Mouse (Mus musculus): ENCODE measurements around the gene Lsm14b. TPM values are rescaled to one million over a fixed set of nuclear protein-coding genes. Genes with fewer than 3 reads are reported as not detected.

Lsm14b gene
- 45.3 TPM for total RNA-seq (2023)

DNA sequence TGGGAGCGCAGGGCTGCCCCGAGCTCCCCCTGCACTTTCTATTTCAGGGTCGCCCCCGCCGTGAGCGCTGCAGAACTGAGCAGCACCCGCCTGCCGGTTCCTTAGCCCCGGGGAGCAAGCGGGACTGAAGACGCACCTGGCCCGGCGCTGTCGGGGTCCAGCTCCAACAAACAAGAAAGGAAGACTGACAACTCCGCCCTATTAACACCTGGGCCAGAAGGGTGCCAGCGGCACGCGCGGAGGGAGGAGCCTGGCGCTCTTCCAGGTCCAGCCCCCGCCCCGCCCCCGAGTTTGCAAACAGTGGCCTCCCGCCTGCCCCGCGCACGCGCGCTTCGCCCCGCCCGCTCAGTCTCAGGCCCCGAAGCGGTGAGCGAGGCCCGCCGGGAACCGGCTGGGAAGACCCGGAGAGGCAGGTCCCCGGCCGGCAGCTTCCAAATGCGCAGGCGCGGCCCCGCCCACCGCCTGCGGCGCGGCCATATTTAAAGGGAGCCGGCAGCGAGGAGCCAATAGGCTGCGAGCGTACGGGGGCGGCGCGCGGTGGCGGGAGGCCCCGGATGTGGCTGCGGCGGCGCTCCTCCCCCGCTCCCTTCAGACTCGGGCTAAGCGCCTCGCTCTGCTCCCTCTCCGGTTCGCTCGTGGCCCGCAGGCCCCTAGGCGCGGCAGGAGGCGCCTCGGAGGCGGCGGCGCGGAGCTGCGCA is at the start of gene Lsm14b:
Lsm14b (plus strand) TSS at position 587 of the 698 bp plus-strand sequence.

DNA sequence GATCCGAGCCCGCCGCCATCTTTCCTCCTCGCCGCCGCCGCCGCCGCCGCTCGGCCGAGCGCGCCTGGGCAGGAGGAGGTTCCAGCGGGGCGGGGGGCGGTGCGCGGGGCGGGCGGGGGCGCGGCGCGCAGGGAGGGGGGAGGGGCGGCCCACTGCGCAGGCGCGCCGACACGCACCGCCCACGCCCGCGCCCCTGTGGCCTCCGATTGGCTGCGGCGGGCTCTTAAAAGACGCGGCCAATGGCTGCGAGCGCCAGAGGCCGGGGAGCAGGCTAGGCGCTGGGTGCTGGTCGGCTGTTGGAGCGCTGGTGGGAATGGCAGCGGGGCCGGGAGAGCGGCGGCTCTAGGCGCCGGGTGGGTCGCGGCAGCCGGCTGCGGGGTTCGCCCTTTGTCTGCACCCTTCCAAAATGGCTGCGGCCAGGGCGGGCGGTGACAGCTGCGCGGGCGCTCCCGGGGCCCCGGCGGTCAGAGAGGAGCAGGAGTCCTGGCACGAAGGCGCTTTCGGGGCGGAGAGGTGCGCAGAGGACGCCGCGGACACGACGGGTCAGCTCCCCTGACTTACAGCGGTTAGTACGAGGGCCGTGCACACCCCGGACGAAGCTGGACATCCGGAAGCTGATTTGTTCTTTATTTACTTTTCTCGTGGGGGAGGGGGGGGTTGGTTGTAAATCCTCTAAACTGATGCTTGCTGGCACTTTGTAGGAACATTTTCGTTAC is 48.0 kb upstream of the Lsm14b start, which contains the start of gene Taf4:
Taf4 (minus strand) TSS at position 19 of the 716 bp plus-strand sequence.

DNA sequence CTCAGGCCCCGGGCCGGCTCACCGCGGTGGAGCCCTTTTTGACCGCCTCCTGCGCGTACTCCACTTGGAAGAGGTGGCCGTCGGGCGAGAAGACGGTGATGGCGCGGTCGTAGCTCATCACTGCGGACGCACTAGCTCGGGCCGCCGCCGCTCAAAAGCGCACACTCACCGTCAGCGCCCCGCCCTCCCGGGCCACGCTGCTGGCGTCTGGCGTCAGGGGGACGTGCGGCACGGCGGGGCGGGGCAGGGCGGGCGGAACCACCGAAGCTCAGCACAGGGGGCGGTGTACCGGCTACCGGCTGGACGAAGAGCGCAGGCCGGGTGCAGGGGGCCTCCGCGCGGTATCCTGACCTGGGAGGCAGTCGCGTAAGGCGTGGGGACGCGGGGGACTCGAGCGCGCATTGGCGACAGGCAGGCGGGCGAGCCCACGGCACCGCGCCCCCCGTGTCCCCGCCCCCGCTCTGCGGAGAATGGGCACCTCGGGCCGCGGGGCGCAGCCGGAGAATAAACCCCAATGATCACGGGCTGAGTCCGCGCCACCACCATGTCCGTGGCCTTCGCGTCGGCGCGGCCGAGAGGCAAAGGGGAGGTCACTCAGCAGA is 17.6 kb downstream of the Lsm14b start, which contains the start of the genes Psma7 and Ss18l1:
Psma7 (minus strand) TSS at position 178 of the 602 bp plus-strand sequence.
Ss18l1 (plus strand) TSS at position 254 of the 602 bp plus-strand sequence.

DNA sequence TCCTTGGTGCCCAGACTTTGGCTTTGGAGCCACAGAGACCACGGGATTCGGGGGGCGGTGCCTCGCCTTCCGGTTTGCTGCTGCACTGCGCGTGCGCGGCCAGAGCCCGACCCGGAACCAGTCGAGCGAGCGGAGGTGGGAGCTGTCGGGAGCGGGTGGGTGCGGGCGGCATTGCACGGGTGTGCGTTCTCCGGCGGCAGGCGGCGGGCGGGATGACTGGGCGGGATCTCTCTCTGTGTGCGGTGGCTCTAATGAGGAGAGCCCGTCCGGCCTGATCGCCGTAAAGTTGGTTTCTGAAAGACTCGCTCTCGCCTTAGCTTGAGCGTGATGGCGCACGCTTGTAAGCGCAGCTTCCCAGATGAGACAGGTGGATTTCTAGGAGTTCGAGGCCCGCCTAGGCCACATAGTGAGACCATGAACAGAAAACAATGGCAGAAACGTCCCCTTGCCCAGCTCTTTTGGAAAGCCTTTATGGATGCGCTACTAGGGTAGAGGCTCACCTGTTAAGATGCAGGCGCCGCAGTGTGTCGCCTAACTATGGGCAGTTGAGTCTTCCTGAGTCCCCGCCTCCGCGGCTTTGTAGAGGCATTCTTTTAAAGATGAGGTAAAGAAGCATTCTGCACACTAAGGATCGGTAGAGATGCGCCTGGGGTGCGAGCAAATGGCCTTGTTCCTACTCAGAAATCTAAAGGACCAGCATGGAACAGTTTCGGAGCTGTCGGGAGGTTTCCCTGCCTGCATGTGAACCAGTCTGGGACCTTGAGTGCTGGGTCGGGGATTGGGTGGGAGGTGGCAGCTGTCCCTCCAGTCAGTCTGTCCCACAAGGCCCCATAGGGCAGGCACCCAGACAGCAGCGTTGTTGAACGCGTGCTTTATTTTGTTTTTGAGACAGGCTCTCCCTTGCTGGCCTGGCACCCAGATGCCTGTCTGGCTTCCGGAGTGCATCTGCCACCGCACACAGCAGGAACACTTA is 46.0 kb downstream of the Lsm14b start, which contains the start of gene Mtg2:
Mtg2 (plus strand) TSS at position 108 of the 973 bp plus-strand sequence.

Other genes with a start within 250 kb of the Lsm14b start
- 43.8 TPM for gene Taf4, start 48.3 kb upstream of the Lsm14b start, total RNA-seq (2023)
- gene Psma7, start 17.4 kb downstream of the Lsm14b start, total RNA-seq (2023), result 143 TPM
- 6.9 TPM for gene Ss18l1, start 17.5 kb downstream of the Lsm14b start, total RNA-seq (2023)
- 22.3 TPM for gene Mtg2, start 45.6 kb downstream of the Lsm14b start, total RNA-seq (2023)
- not detected for gene Hrh3, start 79.5 kb downstream of the Lsm14b start, total RNA-seq (2023)
- gene Osbpl2, start 94.3 kb downstream of the Lsm14b start, total RNA-seq (2023), result 31.3 TPM
- 132 TPM for gene Adrm1, start 146.5 kb downstream of the Lsm14b start, total RNA-seq (2023)
- gene Lama5, start 200.9 kb downstream of the Lsm14b start, total RNA-seq (2023), result 0.65 TPM
- gene Rps21, start 232.4 kb downstream of the Lsm14b start, total RNA-seq (2023), result 2,598 TPM
- gene Cables2, start 248.5 kb downstream of the Lsm14b start, total RNA-seq (2023), result 41.5 TPM

All from CD4-positive naive resting alpha-beta T cell, adult 57 days (primary cell).